ENCODE assay signal across 12 mouse cellular contexts in the genomic region with DNA sequence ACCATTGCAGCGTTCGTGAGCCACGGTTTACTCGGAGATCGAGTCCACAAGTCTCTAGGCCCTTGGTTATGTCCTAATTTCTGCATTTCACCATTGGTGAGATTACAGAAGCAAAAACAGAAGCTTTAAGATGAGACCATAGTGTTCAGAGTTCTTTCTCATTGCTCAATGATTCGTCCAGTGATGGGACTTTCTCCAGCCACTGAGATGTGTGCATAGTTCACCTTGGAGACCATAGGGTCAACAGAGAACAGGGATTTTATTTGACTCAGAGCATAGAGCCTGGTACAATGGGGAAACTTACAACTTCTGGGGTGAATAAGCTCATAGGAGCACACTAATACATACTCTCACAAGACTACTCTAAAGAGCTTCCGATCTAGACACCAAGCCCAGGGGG. TPM values are rescaled to one million over a fixed set of nuclear protein-coding genes. Genes with fewer than 3 reads are reported as not detected.
DNase-seq lines count a peak whose midpoint lies in the region; ATAC-seq lines count a peak whose summit lies in the region.
"Had no signal": no experiment of that assay in that cellular context is flagged by ENCODE, and none has a peak within 500 bp of the region (broad histone marks: within the 10 kb centered on the region; RNA-seq: fewer than 3 reads in every experiment).

No protein-coding gene starts in this region.

- peak overlapping the region; percentile 90 for H3K4me2 ChIP-seq in heart, embryonic 11.5 days
- peak overlapping the region; percentile 51 for H3K4me2 ChIP-seq in intestine, embryonic 16.5 days (ENCODE audit: low read depth, low read length)
- H3K4me2 ChIP-seq in midbrain, embryonic 15.5 days = peak overlapping the region; percentile 81

- no peaks in the 10 kb centered on the region for H3K27me3 ChIP-seq in heart, embryonic 11.5 days (ENCODE audit: control insufficient read depth, insufficient read depth, low read length)
- no peaks in the 10 kb centered on the region for H3K27me3 ChIP-seq in embryonic facial prominence, embryonic 10.5 days (replicated peaks; ENCODE audit: low read depth, poor library complexity, severe bottlenecking)
- no peaks in the 10 kb centered on the region for H3K27me3 ChIP-seq in intestine, embryonic 16.5 days (replicated peaks; ENCODE audit: control insufficient read depth, insufficient read depth, low read length)
- no peaks in the 10 kb centered on the region for H3K27me3 ChIP-seq in midbrain, embryonic 15.5 days (replicated peaks)

- peak overlapping the region; percentile 35; the same call in 1 of the 2 replicates for H3K9ac ChIP-seq in heart, embryonic 11.5 days (ENCODE audit: low read depth, low read length)
- peak overlapping the region; percentile 57 for H3K9ac ChIP-seq in intestine, embryonic 16.5 days (ENCODE audit: low read depth, low read length)
- no peak overlapping the region for H3K9ac ChIP-seq in midbrain, embryonic 15.5 days

- no peaks in the 10 kb centered on the region for H3K36me3 ChIP-seq in heart, embryonic 11.5 days (ENCODE audit: control insufficient read depth, insufficient read depth, low read length)
- peaks cover under 1% of the 10 kb centered on the region; the same call in 1 of the 2 replicates for H3K36me3 ChIP-seq in embryonic facial prominence, embryonic 10.5 days (replicated peaks)
- H3K36me3 ChIP-seq in intestine, embryonic 16.5 days (ENCODE audit: control insufficient read depth, insufficient read depth, low read length) = no peaks in the 10 kb centered on the region
- H3K36me3 ChIP-seq in midbrain, embryonic 15.5 days (replicated peaks) = no peaks in the 10 kb centered on the region

- H3K4me1 ChIP-seq in heart, embryonic 11.5 days (ENCODE audit: control insufficient read depth, insufficient read depth, low read length) = peaks cover 38% of the 10 kb centered on the region
- H3K4me1 ChIP-seq in embryonic facial prominence, embryonic 10.5 days = peaks cover 43% of the 10 kb centered on the region
- H3K4me1 ChIP-seq in intestine, embryonic 16.5 days (ENCODE audit: control insufficient read depth, insufficient read depth, low read length) = peaks cover 34% of the 10 kb centered on the region
- peaks cover 25% of the 10 kb centered on the region for H3K4me1 ChIP-seq in midbrain, embryonic 15.5 days

- no peak for DNase-seq in heart, postnatal 14 days
- no peak for DNase-seq in embryonic facial prominence, embryonic 10.5 days (ENCODE audit: low spot score)
- no peak for DNase-seq in gastrocnemius, postnatal 10 days
- DNase-seq in right cerebral cortex, adult 2 months (ENCODE audit: low spot score in 2 of 2) = no peak
- DNase-seq: heart, postnatal 4 days; lung, postnatal 14 days; right cerebral cortex, postnatal 14 days had no signal

- no peak for ATAC-seq in heart, embryonic 11.5 days (replicated peaks; ENCODE audit: insufficient number of reproducible peaks, low FRiP score, low TSS enrichment)
- no peak for ATAC-seq in intestine, embryonic 16.5 days
- ATAC-seq in midbrain, embryonic 15.5 days (replicated peaks) = no peak
- ATAC-seq in granulocyte monocyte progenitor cell, adult 5-6 weeks (replicated peaks; ENCODE audit: poor library complexity, severe bottlenecking) = no peak
- ATAC-seq: CD4-positive, CD25-positive, alpha-beta regulatory T cell, adult 4 months had no signal

- intact Hi-C loops in heart, postnatal 14 days (cut with DNase I) = no loop called here

- WGBS in heart, embryonic 11.5 days (ENCODE audit: insufficient replicate concordance) = 75% methylated on average over 7 of the region's 7 CpGs
- WGBS in embryonic facial prominence, embryonic 10.5 days = 77% methylated on average over 7 of the region's 7 CpGs
- whole genome bisulfite sequencing in intestine, embryonic 16.5 days = 66% methylated on average over 7 of the region's 7 CpGs
- 71% methylated on average over 7 of the region's 7 CpGs for WGBS in midbrain, embryonic 15.5 days

- H3K27ac ChIP-seq in heart, embryonic 11.5 days (ENCODE audit: low read depth, low read length) = 0 out of 2 replicates have a peak overlapping the region, but pooled peaks have one; percentile 36
- H3K27ac ChIP-seq in embryonic facial prominence, embryonic 10.5 days (replicated peaks) = no peak overlapping the region
- H3K27ac ChIP-seq in intestine, embryonic 16.5 days (ENCODE audit: low read length) = peak overlapping the region; percentile 25
- no peak overlapping the region for H3K27ac ChIP-seq in midbrain, embryonic 15.5 days

- no peaks in the 10 kb centered on the region for H3K9me3 ChIP-seq in heart, embryonic 11.5 days (replicated peaks; ENCODE audit: control insufficient read depth, low read length)
- H3K9me3 ChIP-seq in embryonic facial prominence, embryonic 10.5 days = no peaks in the 10 kb centered on the region
- no peaks in the 10 kb centered on the region for H3K9me3 ChIP-seq in intestine, embryonic 16.5 days (ENCODE audit: control insufficient read depth, low read length)
- H3K9me3 ChIP-seq in midbrain, embryonic 15.5 days = no peaks in the 10 kb centered on the region

- peak overlapping the region; percentile 15; the same call in 1 of the 2 replicates for H3K4me3 ChIP-seq in heart, embryonic 11.5 days (ENCODE audit: low read depth, low read length)
- peak overlapping the region; percentile 90 for H3K4me3 ChIP-seq in embryonic facial prominence, embryonic 10.5 days
- peak overlapping the region; percentile 92 for H3K4me3 ChIP-seq in intestine, embryonic 16.5 days (ENCODE audit: low read length)
- H3K4me3 ChIP-seq in midbrain, embryonic 15.5 days = no peak overlapping the region

RNA-seq across cellular contexts. Expression of a gene that starts 3.0 kb away (rescaled TPM):
- 12.9 and 14.0 TPM in 2 replicates for polyA plus RNA-seq in heart, embryonic 11.5 days (2014; fragmentation: Nextera tagmentation; extraction: Ambion mirVana)
- total RNA-seq in heart, postnatal 14 days (2021) = 10 to 100 TPM; 28.0 to 29.2 TPM
- 14.1 and 14.6 TPM in 2 replicates for polyA plus RNA-seq in embryonic facial prominence, embryonic 10.5 days (2016; fragmentation: Nextera tagmentation; extraction: Ambion mirVana)
- 18.9 and 19.0 TPM in 2 replicates for polyA plus RNA-seq in intestine, embryonic 16.5 days (2015; fragmentation: Nextera tagmentation; extraction: Ambion mirVana)
- 7.6 and 8.1 TPM in 2 replicates for polyA plus RNA-seq in midbrain, embryonic 15.5 days (2015; fragmentation: Nextera tagmentation; extraction: Ambion mirVana)
- 10 to 100 TPM; 25.0 to 25.3 TPM for total RNA-seq in gastrocnemius, postnatal 10 days (2021)
- total RNA-seq in granulocyte monocyte progenitor cell, adult 5-6 weeks (2014; fragmentation: Nextera tagmentation) = 0.80 and 2.5 TPM in 2 replicates
- 0.72 and 1.9 TPM in 2 replicates for total RNA-seq in granulocyte monocyte progenitor cell, adult 5-6 weeks (2017)

RNA-seq across cellular contexts. Expression of a gene that starts 29.8 kb away (rescaled TPM):
- polyA plus RNA-seq in heart, embryonic 11.5 days (2014; fragmentation: Nextera tagmentation; extraction: Ambion mirVana) = 40.7 and 54.2 TPM in 2 replicates
- total RNA-seq in heart, postnatal 14 days (2021) = 10 to 100 TPM; 45.2 to 46.4 TPM
- 77.9 and 79.9 TPM in 2 replicates for polyA plus RNA-seq in embryonic facial prominence, embryonic 10.5 days (2016; fragmentation: Nextera tagmentation; extraction: Ambion mirVana)
- 61.9 and 67.0 TPM in 2 replicates for polyA plus RNA-seq in intestine, embryonic 16.5 days (2015; fragmentation: Nextera tagmentation; extraction: Ambion mirVana)
- polyA plus RNA-seq in midbrain, embryonic 15.5 days (2015; fragmentation: Nextera tagmentation; extraction: Ambion mirVana) = 193 and 210 TPM in 2 replicates
- total RNA-seq in gastrocnemius, postnatal 10 days (2021) = 10 to 100 TPM; 30.4 to 32.1 TPM
- 42.1 and 50.6 TPM in 2 replicates for total RNA-seq in granulocyte monocyte progenitor cell, adult 5-6 weeks (2014; fragmentation: Nextera tagmentation)
- 85.5 and 114 TPM in 2 replicates for total RNA-seq in granulocyte monocyte progenitor cell, adult 5-6 weeks (2017)

Comparison
In these comparisons a context has a peak if more than half of its experiments do, and no peak if none do; other contexts are left out.
1. H3K27ac ChIP-seq: peak in heart, embryonic 11.5 days (single experiment) and intestine, embryonic 16.5 days (single experiment); none in embryonic facial prominence, embryonic 10.5 days (single experiment) and midbrain, embryonic 15.5 days (single experiment).
2. Peak in every context shown above with its lines, with median percentiles within 50 percentile points of each other: H3K4me2 ChIP-seq.